Mouse (Mus musculus): ENCODE data around the gene Gramd1b. TPM values are rescaled to one million over a fixed set of nuclear protein-coding genes. Genes with fewer than 3 reads are reported as not detected.
A peak's percentile ranks its signal among the peaks of the same experiment; 100 is the strongest.

The Gramd1b gene
- polyA plus RNA-seq, 1 experiment from 2014 or later = 2.1 TPM

DNA sequence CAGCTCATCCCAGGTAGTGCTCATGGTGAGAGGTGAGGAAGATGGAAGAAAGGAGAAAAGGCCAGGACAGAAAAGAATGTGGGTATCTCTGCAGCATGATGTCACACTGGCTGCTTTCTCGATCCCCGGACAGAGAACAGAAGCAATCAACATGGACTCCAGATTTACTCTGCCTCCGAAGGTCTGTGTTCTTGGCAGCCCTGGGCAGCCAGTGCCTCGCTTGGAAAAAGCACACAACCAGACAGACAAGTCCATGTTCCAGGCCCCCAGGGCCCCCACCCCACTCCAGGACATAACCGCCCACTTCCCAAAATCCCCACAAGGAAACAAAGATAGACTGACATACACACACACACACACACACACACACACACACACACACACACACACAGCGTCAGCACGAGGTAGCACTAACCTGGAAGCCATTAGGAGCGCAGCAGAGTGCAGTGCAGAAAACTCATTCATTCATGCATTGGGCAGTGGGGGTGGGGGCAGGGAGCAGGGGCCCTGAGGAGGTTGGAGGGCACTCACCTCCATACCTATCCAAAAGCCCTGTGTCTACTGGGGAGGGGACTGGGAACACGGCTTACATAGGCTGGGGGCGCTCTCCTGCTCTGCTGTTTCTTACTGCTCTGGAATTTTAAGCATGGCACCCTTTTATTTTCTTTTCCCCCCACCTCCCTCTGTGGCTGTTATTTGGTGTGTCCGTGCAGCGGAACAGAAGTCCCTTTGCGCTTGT is 185.5 kb downstream of the Gramd1b start:
- H3K4me3 ChIP-seq (ENCODE audit: low read depth, low read length) = no peak overlapping the region
- 46% methylated on average over 12 of the region's 13 CpGs for WGBS
- DNase-seq (ENCODE audit: low spot score) (no peak), ATAC-seq (replicated peaks; ENCODE audit: low FRiP score) (0 out of 2 replicates have a peak, but pooled peaks have one; percentile 23)
- no peaks in the 10 kb centered on the region for H3K9me3 ChIP-seq (ENCODE audit: control insufficient read depth, low read length)
- no peak overlapping the region for H3K9ac ChIP-seq (ENCODE audit: low read depth, low read length)
- peak overlapping the region; percentile 50 for H3K4me2 ChIP-seq
- H3K27ac ChIP-seq (ENCODE audit: low read depth, low read length) = no peak overlapping the region
- H3K36me3 ChIP-seq (ENCODE audit: control insufficient read depth, insufficient read depth, low read length) = no peaks in the 10 kb centered on the region
- H3K27me3 ChIP-seq (replicated peaks; ENCODE audit: control insufficient read depth, insufficient read depth, low read length) = no peaks in the 10 kb centered on the region
- peaks cover 5% of the 10 kb centered on the region; the same call in 1 of the 2 replicates for H3K4me1 ChIP-seq (replicated peaks; ENCODE audit: control insufficient read depth, insufficient read depth, low read length)

DNA sequence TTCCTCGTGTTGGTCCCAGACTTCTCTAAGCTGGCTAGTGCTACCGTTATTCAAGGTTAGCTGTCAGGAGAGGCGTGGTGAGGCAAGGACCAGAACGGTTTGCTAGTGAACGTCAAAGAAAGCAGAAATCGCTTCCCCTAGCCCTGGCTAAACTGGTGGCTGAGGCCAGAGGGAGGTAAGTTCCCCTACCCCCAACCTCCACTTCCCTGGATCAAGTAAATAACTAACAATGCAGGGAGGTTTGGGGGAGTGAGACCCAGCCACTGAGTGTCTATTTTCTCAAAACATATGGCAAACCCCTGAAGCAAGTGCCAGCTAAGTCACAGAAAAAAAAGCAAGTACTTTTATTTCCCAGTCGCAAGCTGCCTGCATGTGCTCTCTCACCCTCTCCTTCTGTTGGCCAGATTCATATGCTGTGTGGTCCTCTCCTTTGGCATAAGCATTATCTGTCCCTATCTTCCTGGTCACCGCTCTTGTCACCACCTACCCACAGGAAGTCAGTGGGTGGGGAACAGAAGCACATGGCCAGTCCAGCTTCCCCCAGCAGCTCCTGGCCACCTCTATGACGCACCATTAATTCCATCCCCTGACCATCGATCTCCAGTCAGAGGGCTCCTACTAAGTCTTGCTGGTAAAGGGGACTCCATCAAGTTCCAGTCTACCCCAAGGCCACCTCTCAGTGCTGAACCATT is 186.2 kb downstream of the Gramd1b start:
- H3K36me3 ChIP-seq (ENCODE audit: control insufficient read depth, insufficient read depth, low read length) = no peaks in the 10 kb centered on the region
- H3K4me2 ChIP-seq = no peak overlapping the region
- no peak overlapping the region for H3K9ac ChIP-seq (ENCODE audit: low read depth, low read length)
- no peak overlapping the region for H3K4me3 ChIP-seq (ENCODE audit: low read depth, low read length)
- DNase-seq (ENCODE audit: low spot score) (no peak), ATAC-seq (replicated peaks; ENCODE audit: low FRiP score) (no peak)
- WGBS = 38% methylated on average over 10 of the region's 10 CpGs
- no peak overlapping the region for H3K27ac ChIP-seq (ENCODE audit: low read depth, low read length)
- no peaks in the 10 kb centered on the region for H3K27me3 ChIP-seq (replicated peaks; ENCODE audit: control insufficient read depth, insufficient read depth, low read length)
- H3K9me3 ChIP-seq (ENCODE audit: control insufficient read depth, low read length) = no peaks in the 10 kb centered on the region
- H3K4me1 ChIP-seq (replicated peaks; ENCODE audit: control insufficient read depth, insufficient read depth, low read length) = peaks cover 5% of the 10 kb centered on the region; the same call in 1 of the 2 replicates

DNA sequence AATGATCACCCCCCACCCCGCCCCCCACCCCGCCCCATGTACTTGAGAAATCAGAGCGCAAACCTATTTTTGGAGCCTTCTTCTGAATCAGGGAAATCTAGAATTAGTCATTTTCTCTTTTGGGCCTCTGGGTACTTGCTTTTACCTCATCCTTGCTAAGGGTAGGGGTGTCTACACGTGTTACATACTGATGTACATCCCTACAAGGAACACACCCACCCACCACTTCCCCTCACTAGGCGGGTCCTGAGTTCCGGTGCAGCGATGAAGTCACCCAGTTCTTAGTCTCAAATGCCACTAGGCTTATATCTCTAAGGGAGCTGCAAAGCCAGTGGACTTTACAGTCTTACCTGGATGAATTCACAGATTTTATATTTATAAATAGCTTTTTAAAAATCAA is 187.4 kb downstream of the Gramd1b start:
- no peaks in the 10 kb centered on the region for H3K9me3 ChIP-seq (ENCODE audit: control insufficient read depth, low read length)

DNA sequence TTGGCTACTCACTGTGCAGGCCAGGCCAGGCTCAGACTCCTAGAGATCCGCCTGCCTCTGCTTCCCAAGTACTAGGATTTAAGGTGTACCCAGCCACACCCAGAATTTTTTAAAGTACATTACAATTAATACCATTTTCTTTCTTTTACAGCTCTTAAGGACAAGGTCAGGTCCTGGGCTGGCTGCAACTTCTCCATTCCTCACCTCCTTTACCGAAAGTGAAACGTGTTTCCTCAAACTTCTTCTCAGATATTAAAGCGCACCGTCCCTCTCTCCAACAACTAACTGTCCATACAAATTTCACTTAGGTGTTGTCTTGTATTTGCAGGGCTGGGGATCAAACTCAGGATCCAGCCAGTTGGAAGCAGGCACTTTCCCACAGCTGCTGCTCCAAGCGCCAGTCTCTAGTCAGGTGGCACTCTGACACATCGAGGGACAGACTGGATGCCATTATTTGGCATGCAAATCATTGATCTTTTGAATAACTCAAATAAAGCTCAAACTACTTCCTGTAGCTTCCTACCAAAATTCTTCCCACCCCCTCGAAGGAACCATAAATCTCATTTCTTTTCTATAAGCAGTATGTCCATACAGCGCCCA is 188.0 kb downstream of the Gramd1b start:
- H3K4me2 ChIP-seq = no peak overlapping the region

More for the DNA sequence above, 187.4 kb downstream of the Gramd1b start:
- DNase-seq (ENCODE audit: low spot score) (no peak), ATAC-seq (replicated peaks; ENCODE audit: low FRiP score) (no peak)
- Histone ChIP-seq H3K4me1 (replicated peaks; ENCODE audit: control insufficient read depth, insufficient read depth, low read length) (peaks cover 5% of the 10 kb centered on the region; the same call in 1 of the 2 replicates), H3K4me2 (no peak overlapping the region), H3K9ac (ENCODE audit: low read depth, low read length) (no peak overlapping the region), H3K36me3 (ENCODE audit: control insufficient read depth, insufficient read depth, low read length) (no peaks in the 10 kb centered on the region), H3K27me3 (replicated peaks; ENCODE audit: control insufficient read depth, insufficient read depth, low read length) (no peaks in the 10 kb centered on the region), H3K4me3 (ENCODE audit: low read depth, low read length) (no peak overlapping the region), H3K27ac (ENCODE audit: low read depth, low read length) (no peak overlapping the region)
- 74% methylated on average over 7 of the region's 7 CpGs for WGBS

DNA sequence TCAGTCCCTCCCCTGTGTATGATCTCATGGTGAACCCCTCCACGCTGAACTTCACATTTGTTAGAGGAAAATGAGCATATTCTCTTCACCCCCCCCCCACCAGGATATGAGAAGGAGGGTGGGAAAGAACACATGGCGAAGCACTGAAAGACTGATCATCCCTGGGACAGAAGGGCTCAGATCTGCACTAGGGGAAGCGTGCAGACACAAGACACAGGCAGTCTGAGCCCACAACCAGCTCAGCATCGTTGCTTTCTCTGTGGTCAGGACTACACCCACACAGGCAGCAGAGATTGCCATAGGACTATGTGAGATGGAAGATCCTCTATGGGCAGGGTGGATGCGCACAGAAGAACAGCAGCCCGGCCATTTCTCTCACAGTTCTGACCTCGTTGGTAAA is 189.1 kb downstream of the Gramd1b start:
- H3K4me2 ChIP-seq = no peak overlapping the region
- no peak for ATAC-seq (replicated peaks; ENCODE audit: low FRiP score)
- H3K27ac ChIP-seq (ENCODE audit: low read depth, low read length) = no peak overlapping the region
- no peak overlapping the region for H3K4me3 ChIP-seq (ENCODE audit: low read depth, low read length)
- no peaks in the 10 kb centered on the region for H3K27me3 ChIP-seq (replicated peaks; ENCODE audit: control insufficient read depth, insufficient read depth, low read length)
- H3K9ac ChIP-seq (ENCODE audit: low read depth, low read length) = no peak overlapping the region
- H3K36me3 ChIP-seq (ENCODE audit: control insufficient read depth, insufficient read depth, low read length) = no peaks in the 10 kb centered on the region
- no peaks in the 10 kb centered on the region for H3K9me3 ChIP-seq (ENCODE audit: control insufficient read depth, low read length)
- WGBS = 86% methylated on average over 7 of the region's 7 CpGs
- DNase-seq (ENCODE audit: low spot score) = no peak
- H3K4me1 ChIP-seq (replicated peaks; ENCODE audit: control insufficient read depth, insufficient read depth, low read length) = peaks cover 5% of the 10 kb centered on the region; the same call in 1 of the 2 replicates

More for the DNA sequence above, 188.0 kb downstream of the Gramd1b start:
- Histone ChIP-seq H3K9me3 (ENCODE audit: control insufficient read depth, low read length) (no peaks in the 10 kb centered on the region), H3K4me1 (replicated peaks; ENCODE audit: control insufficient read depth, insufficient read depth, low read length) (peaks cover 5% of the 10 kb centered on the region; the same call in 1 of the 2 replicates), H3K36me3 (ENCODE audit: control insufficient read depth, insufficient read depth, low read length) (no peaks in the 10 kb centered on the region), H3K9ac (ENCODE audit: low read depth, low read length) (no peak overlapping the region), H3K27ac (ENCODE audit: low read depth, low read length) (no peak overlapping the region), H3K4me3 (ENCODE audit: low read depth, low read length) (no peak overlapping the region), H3K27me3 (replicated peaks; ENCODE audit: control insufficient read depth, insufficient read depth, low read length) (no peaks in the 10 kb centered on the region)
- DNase-seq (ENCODE audit: low spot score) (no peak), ATAC-seq (replicated peaks; ENCODE audit: low FRiP score) (no peak)
- 81% methylated on average over 9 of the region's 9 CpGs for WGBS

DNA sequence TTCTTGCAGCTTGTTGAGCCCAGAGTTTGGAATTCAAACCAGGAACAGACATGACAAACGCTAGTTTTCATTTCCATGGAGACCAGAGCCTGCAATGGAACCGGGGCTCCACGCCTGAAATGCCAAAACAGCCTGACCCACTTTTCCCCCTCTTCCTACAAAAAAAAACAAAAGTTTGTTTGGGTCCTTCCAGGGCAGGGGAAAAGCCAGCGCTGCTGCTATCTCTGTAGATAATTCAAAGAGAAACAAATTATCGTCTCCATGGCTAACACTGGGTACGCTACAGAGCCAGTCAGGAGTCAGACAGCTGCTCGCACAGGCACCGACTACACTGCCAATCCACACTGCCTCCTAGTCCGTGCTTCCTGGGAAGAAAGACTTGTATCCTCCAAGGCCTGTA is 191.6 kb downstream of the Gramd1b start:
- no peak overlapping the region for H3K4me2 ChIP-seq
- 58% methylated on average over 9 of the region's 9 CpGs for WGBS

DNA sequence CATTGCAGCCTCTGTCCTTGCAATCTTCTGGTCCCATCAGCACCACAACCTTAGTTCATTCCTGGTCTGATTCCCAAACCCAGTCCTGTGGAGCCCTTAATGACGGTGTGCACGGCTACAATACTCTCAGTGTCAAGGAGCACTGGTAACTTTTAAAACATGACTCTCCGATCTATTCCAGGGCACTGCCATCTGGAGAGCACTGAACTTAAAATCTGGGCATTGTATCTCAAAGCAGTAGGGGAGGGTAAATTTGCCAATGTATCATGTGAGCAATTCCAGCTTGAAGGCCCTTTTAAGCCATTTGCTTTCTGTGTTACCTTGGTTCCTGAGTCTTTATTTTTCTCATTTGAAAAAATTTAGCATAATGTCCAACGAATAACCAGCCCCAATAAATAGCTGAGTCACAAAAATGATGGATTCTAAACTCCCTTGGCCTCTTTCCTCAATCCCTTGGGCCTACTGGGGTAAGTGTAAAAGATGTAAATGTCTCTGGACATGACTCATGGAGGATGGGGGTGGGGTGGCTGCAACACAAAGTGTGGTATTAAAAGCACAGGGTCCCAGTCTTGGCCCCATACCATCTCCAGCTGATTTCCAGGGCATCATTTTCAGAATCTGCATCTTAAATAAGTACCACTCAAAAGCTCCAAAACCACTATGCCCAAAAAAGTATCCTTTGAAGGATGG is 193.9 kb downstream of the Gramd1b start:
- 79% methylated on average over 4 of the region's 4 CpGs for WGBS
- Histone ChIP-seq H3K4me3 (ENCODE audit: low read depth, low read length) (no peak overlapping the region), H3K9me3 (ENCODE audit: control insufficient read depth, low read length) (no peaks in the 10 kb centered on the region), H3K27ac (ENCODE audit: low read depth, low read length) (no peak overlapping the region), H3K27me3 (replicated peaks; ENCODE audit: control insufficient read depth, insufficient read depth, low read length) (no peaks in the 10 kb centered on the region), H3K4me1 (replicated peaks; ENCODE audit: control insufficient read depth, insufficient read depth, low read length) (no peaks in the 10 kb centered on the region; the same call in 1 of the 2 replicates), H3K36me3 (ENCODE audit: control insufficient read depth, insufficient read depth, low read length) (no peaks in the 10 kb centered on the region), H3K4me2 (no peak overlapping the region), H3K9ac (ENCODE audit: low read depth, low read length) (no peak overlapping the region)
- DNase-seq (ENCODE audit: low spot score) (no peak), ATAC-seq (replicated peaks; ENCODE audit: low FRiP score) (no peak)

More for the DNA sequence above, 191.6 kb downstream of the Gramd1b start:
- no peaks in the 10 kb centered on the region for H3K4me1 ChIP-seq (replicated peaks; ENCODE audit: control insufficient read depth, insufficient read depth, low read length)
- H3K4me3 ChIP-seq (ENCODE audit: low read depth, low read length) = no peak overlapping the region
- no peak overlapping the region for H3K27ac ChIP-seq (ENCODE audit: low read depth, low read length)
- H3K9me3 ChIP-seq (ENCODE audit: control insufficient read depth, low read length) = no peaks in the 10 kb centered on the region
- H3K36me3 ChIP-seq (ENCODE audit: control insufficient read depth, insufficient read depth, low read length) = no peaks in the 10 kb centered on the region
- no peak for ATAC-seq (replicated peaks; ENCODE audit: low FRiP score)
- no peak overlapping the region for H3K9ac ChIP-seq (ENCODE audit: low read depth, low read length)
- H3K27me3 ChIP-seq (replicated peaks; ENCODE audit: control insufficient read depth, insufficient read depth, low read length) = no peaks in the 10 kb centered on the region
- no peak for DNase-seq (ENCODE audit: low spot score)

DNA sequence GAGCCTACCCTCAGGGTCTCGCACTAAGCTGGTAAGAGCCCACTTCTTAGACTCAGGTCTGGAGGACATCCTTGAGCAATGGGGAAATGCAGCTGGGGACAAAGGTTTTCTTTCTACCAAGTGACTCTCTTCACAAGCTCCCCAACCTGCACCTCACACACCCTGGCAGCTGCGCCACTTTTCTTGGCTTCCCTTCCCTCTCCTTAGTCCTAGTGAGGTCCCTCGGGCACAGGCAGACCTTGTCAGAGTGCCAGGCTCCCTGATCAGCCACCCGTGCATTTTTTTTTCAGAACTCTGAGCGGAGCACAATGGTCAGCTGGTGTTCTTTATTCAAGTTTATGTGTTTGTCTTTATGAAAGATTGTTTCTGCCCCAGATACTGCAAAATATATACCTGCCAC is 194.5 kb downstream of the Gramd1b start:
- Histone ChIP-seq H3K9ac (ENCODE audit: low read depth, low read length) (no peak overlapping the region), H3K36me3 (ENCODE audit: control insufficient read depth, insufficient read depth, low read length) (no peaks in the 10 kb centered on the region), H3K27ac (ENCODE audit: low read depth, low read length) (no peak overlapping the region), H3K27me3 (replicated peaks; ENCODE audit: control insufficient read depth, insufficient read depth, low read length) (no peaks in the 10 kb centered on the region), H3K9me3 (ENCODE audit: control insufficient read depth, low read length) (no peaks in the 10 kb centered on the region), H3K4me1 (replicated peaks; ENCODE audit: control insufficient read depth, insufficient read depth, low read length) (no peaks in the 10 kb centered on the region; the same call in 1 of the 2 replicates), H3K4me2 (no peak overlapping the region), H3K4me3 (ENCODE audit: low read depth, low read length) (no peak overlapping the region)
- WGBS = 75% methylated on average over 5 of the region's 5 CpGs
- ATAC-seq (replicated peaks; ENCODE audit: low FRiP score) (no peak), DNase-seq (ENCODE audit: low spot score) (no peak)

Data from liver, embryonic 11.5 days (tissue).